Mouse (Mus musculus): ENCODE measurements around the gene Macrod1.
"Not testable (repeated sequence)": the region's sequence is repeated elsewhere in the genome, so short reads cannot be mapped to it uniquely, and the experiment has no call there.

Gene Macrod1

GRCm38 (mm10) chr19:7057126-7057721 lies 614 bp downstream of the Macrod1 start:
- no peak for DNase-seq

GRCm38 (mm10) chr19:7057722-7058207 lies 1.2 kb downstream of the Macrod1 start:
- peak; percentile 100 for DNase-seq

DNA sequence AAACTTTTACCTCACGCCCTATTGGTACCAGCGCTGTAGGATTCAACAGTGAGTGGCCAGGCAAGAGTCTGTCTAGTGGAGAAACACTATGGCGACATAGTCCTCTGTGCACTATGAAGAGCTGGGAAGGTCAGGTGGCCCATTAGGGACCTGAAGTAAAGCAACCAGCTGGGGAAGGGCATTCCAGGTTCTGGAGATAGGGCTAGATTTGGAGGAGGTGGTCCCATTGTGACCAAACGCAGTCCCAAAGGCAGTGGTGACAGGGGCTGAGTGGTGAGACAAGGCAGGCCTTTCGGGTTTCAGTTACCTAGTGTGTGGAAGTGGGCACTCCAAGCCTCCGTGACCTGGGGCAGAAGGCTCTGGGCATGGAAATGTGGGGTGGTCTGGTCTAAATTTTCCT lies 1.9 kb downstream of the Macrod1 start:
- DNase-seq = peak; percentile 91

- DNase-seq = peak; percentile 90
Observed at GRCm38 (mm10) chr19:7062110-7062509, 5.5 kb downstream of the Macrod1 start.

GRCm38 (mm10) chr19:7062916-7063315 lies 6.3 kb downstream of the Macrod1 start:
- peak; percentile 86 for DNase-seq

- DNase-seq = peak; percentile 94
Observed at GRCm38 (mm10) chr19:7064571-7064970, 8.0 kb downstream of the Macrod1 start.

DNA sequence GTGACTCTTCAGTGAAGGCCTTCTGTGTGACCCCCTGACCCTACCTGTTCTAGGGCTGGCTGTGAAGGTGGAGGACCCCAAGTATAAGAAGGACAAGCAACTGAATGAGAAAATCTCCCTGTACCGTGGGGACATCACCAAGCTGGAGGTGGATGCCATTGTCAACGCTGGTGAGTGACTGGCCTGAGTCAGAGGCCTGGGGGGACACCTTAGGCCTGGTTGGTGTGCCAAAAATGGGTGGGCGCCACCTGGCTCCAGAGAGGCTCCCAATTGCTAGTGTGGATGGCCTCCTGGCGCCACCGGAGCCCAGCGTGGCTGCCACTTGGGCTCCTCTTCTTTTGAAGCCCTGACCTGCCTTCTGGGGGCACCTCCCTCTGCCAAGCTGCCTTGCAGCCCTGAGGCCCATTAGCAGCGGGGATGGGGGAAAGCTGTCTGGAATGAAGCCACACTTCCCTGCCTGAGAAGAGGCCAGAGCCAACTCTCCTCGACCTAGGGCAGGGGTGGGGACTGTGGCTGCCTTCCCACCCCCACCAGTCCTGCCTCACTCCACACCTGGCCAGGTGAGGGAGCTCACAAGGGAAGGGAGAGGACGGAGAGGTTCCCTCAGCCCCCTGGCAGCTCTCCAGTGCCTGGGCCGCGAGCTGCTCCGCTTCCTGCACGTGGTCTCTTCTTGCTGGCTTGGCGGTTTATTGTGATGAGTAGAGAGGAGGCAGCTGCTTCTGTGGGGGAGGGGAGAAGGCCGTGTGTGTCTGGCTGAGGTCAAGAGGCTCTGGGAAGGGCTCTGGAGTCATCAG lies 9.6 kb downstream of the Macrod1 start:
- DNase-seq = peak; percentile 95

DNA sequence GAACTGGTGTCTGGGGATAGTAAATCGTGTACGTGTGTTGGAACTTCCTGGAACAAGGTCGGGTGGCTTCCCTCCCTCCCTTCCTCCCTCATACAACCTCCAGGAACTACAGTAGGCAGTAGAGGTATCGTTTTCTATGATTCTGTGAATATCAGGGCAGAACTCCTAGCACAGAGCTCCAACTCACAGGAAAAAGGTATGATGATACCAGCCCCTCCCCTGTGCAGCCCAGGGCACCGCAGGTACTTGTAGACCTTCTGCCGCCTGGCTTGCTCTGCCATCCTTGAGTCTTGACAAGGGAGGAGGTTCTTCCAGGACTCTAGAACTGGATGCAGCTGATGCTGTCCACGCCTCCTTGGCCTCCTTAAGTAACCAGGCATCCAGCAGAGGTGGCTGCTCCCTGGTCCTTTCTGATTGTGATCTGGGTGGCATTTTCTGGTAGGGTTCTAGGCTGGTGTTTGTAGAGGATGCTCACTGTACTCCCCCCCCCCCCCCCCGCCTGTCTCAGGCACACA lies 10.3 kb downstream of the Macrod1 start:
- DNase-seq = no peak

DNA sequence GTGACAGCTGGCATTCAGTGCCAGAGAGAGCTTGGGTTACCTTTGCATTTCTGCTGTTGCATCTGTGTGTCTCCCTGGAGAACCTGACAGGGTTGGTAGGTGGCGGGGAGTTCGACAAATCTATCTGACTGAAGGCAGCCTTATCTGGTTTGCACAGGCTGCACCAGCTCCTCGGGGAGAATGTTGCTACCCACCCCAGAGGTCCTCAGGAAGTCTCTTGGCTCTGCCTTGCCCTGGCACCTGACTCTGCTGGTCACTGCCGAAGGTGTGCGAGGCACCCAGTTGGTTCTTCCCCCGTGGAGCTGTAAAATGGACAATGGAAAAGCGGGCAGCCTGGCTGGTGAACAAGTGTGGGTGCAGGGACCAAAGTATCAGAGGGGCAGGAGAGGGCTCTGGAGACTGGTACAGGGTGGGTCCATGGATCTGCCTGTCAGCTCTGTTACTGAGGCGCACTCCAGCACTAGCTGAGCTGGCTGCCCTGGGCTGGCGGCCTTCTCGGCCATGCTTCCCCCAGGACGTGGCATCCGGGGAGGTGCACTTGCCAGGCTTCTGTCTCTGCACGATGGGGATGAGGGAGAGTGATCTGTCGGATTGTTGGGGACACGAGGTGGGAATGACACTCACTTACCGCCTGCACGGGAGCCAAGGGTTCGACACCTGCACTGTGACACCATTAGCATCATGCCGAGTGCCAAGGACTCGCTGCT lies 10.9 kb downstream of the Macrod1 start:
- DNase-seq = peak; percentile 91

DNA sequence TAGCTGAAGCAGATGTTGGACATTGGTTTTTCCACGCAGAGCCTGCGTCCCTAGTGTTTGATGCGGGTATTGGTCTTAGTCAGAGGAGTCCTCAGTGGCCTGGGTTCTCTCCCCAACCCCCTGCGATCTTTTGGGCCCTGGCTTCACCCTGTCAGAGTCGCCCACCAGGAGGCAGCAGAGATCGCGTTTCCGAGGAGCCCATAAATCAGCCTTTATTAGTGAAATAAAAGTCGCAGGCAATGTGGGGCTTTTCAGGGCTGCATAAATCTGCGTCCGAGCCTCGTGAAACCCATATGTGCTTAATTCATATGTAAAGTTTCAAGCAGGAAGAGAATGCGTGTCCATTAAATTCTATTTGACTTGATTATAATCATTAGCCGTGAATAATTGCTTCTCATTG lies 11.5 kb downstream of the Macrod1 start:
- peak; percentile 95 for DNase-seq

- peak; percentile 89 for DNase-seq
Observed at GRCm38 (mm10) chr19:7068661-7069531, 12.3 kb downstream of the Macrod1 start.

GRCm38 (mm10) chr19:7069781-7070763 lies 13.5 kb downstream of the Macrod1 start:
- DNase-seq = peak; percentile 92

GRCm38 (mm10) chr19:7070775-7071174 lies 14.2 kb downstream of the Macrod1 start:
- DNase-seq = no peak

DNA sequence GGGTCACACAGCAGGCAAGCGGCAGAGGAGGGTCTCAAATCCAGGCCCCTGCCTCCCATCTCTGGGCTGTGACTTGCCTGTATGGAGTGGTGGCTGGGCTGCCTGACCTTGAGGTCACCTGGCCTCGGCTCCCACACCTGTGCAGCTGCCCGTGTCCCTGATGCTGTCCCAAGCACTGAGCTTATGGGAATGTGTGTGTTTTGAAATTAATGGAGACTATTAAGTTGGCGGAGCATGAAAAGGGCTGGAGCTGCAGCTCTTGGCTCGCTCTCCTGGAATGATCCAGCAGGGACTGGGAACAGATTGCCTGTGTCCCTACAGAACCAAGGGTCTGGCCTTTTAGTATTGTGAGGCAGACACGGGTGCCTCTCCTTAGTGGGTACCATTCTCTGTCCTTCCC lies 15.6 kb downstream of the Macrod1 start:
- DNase-seq = peak; percentile 87

GRCm38 (mm10) chr19:7073997-7074781 lies 17.6 kb downstream of the Macrod1 start:
- DNase-seq = no peak

GRCm38 (mm10) chr19:7075336-7075735 lies 18.7 kb downstream of the Macrod1 start:
- not testable (repeated sequence) for DNase-seq

- no peak for DNase-seq
Observed at GRCm38 (mm10) chr19:7077666-7078065, 21.1 kb downstream of the Macrod1 start.

DNA sequence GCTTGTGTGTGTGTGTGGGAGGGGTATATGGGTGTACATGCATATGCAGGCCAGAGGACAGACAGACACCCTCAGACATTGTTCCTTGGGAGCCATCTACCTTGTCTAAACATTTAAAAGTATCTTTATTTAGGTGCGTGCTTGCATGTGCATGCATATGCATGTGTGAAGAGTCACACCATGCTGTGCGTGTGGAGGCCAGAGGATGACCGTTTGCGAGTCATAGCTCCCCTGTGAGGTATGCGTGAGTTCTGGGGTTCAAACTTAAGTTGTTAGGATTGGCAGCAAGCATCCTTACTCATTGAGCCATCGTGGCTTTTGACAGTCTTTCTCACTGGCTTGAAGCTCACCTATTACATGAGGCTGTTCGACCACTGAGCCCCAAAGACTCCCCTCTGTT lies 21.7 kb downstream of the Macrod1 start:
- DNase-seq = peak; percentile 85

- peak; percentile 84 for DNase-seq
Observed at GRCm38 (mm10) chr19:7081516-7082266, 25.1 kb downstream of the Macrod1 start.
